Mouse (Mus musculus): ENCODE results near the gene Pkp1.

The Pkp1 gene

GRCm38 (mm10) chr1:135918644-135919407 is at the start of gene Pkp1:
Gene Pkp1 (minus strand): TSS chr1:135919207.
- no peak for DNase-seq

- DNase-seq = no peak
Measured at GRCm38 (mm10) chr1:135967739-135968138, 48.7 kb upstream of the Pkp1 start.

- no peak for DNase-seq
Measured at GRCm38 (mm10) chr1:135964561-135964960, 45.6 kb upstream of the Pkp1 start.

- DNase-seq = no peak
Measured at GRCm38 (mm10) chr1:135963177-135963576, 44.2 kb upstream of the Pkp1 start.

GRCm38 (mm10) chr1:135958483-135958882 is 39.5 kb upstream of the Pkp1 start:
- no peak for DNase-seq

GRCm38 (mm10) chr1:135948871-135949270 is 29.9 kb upstream of the Pkp1 start:
- no peak for DNase-seq

- no peak for DNase-seq
Measured at GRCm38 (mm10) chr1:135946247-135946646, 27.2 kb upstream of the Pkp1 start.

GRCm38 (mm10) chr1:135945711-135946110 is 26.7 kb upstream of the Pkp1 start:
- DNase-seq = peak; percentile 37

GRCm38 (mm10) chr1:135944526-135945259 is 25.7 kb upstream of the Pkp1 start:
- DNase-seq = peak; percentile 88

- no peak for DNase-seq
Measured at GRCm38 (mm10) chr1:135943713-135944112, 24.7 kb upstream of the Pkp1 start.

GRCm38 (mm10) chr1:135942116-135942515 is 23.1 kb upstream of the Pkp1 start:
- DNase-seq = no peak

GRCm38 (mm10) chr1:135941259-135942006 is 22.4 kb upstream of the Pkp1 start:
- no peak for DNase-seq

- no peak for DNase-seq
Measured at GRCm38 (mm10) chr1:135936091-135936490, 17.1 kb upstream of the Pkp1 start.

GRCm38 (mm10) chr1:135933704-135934293 is 14.8 kb upstream of the Pkp1 start:
- no peak for DNase-seq

GRCm38 (mm10) chr1:135929876-135930275 is 10.9 kb upstream of the Pkp1 start:
- DNase-seq = peak; percentile 29

GRCm38 (mm10) chr1:135925848-135926247 is 6.8 kb upstream of the Pkp1 start:
- DNase-seq = no peak

- no peak for DNase-seq
Measured at GRCm38 (mm10) chr1:135924377-135924994, 5.5 kb upstream of the Pkp1 start.

- no peak for DNase-seq
Measured at GRCm38 (mm10) chr1:135923229-135923628, 4.2 kb upstream of the Pkp1 start.

GRCm38 (mm10) chr1:135917206-135917605 is 1.8 kb downstream of the Pkp1 start:
- DNase-seq = no peak

GRCm38 (mm10) chr1:135916486-135917058 is 2.4 kb downstream of the Pkp1 start:
- no peak for DNase-seq

GRCm38 (mm10) chr1:135913657-135914056 is 5.3 kb downstream of the Pkp1 start:
- DNase-seq = no peak

- DNase-seq = no peak
Measured at GRCm38 (mm10) chr1:135909381-135909780, 9.6 kb downstream of the Pkp1 start.
